Mouse (Mus musculus) forebrain, embryonic 11.5 days (tissue): ENCODE measurements around the gene Camk1. TPM values are rescaled to one million over a fixed set of nuclear protein-coding genes. Genes with fewer than 3 reads are reported as not detected.

ENCODE experiments used
- ATAC-seq: fragments of 200-750 bp; cut with Nextera tagmentation; replicated peaks from 2 replicates; pipeline ENCODE4 v1.8.0; 2017; ENCODE audit warnings: moderate TSS enrichment; ENCODE audit not compliant: low FRiP score
- DNase-seq: peaks from one replicate; pipeline ENCODE4 v3.0.0-alpha.2; 2017; ENCODE audit warnings: low spot score
- H3K27ac ChIP-seq: fragments of 300-500 bp; sonication (generic); 2 replicates; pipeline ENCODE4 v1.5.1; 2014; ENCODE audit warnings: low read depth, low read length
- H3K27me3 ChIP-seq: fragments of 300-500 bp; sonication (generic); 2 replicates; pipeline ENCODE4 v1.6.1; 2014; ENCODE audit warnings: mild to moderate bottlenecking, low read length, mixed read lengths; ENCODE audit not compliant: control insufficient read depth, insufficient read depth
- H3K36me3 ChIP-seq: fragments of 300-500 bp; sonication (generic); 2 replicates; pipeline ENCODE4 v1.6.1; 2014; ENCODE audit warnings: mild to moderate bottlenecking, low read length, moderate library complexity, mixed read lengths; ENCODE audit not compliant: control insufficient read depth, insufficient read depth
- H3K4me1 ChIP-seq: fragments of 300-500 bp; sonication (generic); replicated peaks from 2 replicates; pipeline ENCODE4 v1.6.1; 2014; ENCODE audit warnings: low read length, mixed read lengths; ENCODE audit not compliant: control insufficient read depth, insufficient read depth
- H3K4me2 ChIP-seq: fragments of 300-500 bp; sonication (generic); 2 replicates; pipeline ENCODE4 v1.6.1; 2014; ENCODE audit warnings: low read depth, mild to moderate bottlenecking, low read length, moderate library complexity, mixed read lengths; ENCODE audit not compliant: severe bottlenecking
- H3K4me3 ChIP-seq: fragments of 300-500 bp; sonication (generic); 2 replicates; pipeline ENCODE4 v1.5.1; 2014; ENCODE audit warnings: low read depth, low read length
- H3K9ac ChIP-seq: fragments of 300-500 bp; sonication (generic); 2 replicates; pipeline ENCODE4 v1.6.1; 2014; ENCODE audit warnings: low read length
- H3K9me3 ChIP-seq: fragments of 300-500 bp; sonication (generic); 2 replicates; pipeline ENCODE4 v1.6.1; 2016; ENCODE audit warnings: low read length, mixed read lengths; ENCODE audit not compliant: control insufficient read depth
- WGBS: fragments of 180-500 bp; shearing (Covaris S2); extraction: QIAGEN DNeasy Blood & Tissue Kit; methylation state at CpG from one replicate; pipeline ENCODE4 v1.1.7; 2014; 5-methylcytosine and 5-hydroxymethylcytosine counted together
- polyA plus RNA-seq: library from polyadenylated mRNA; unstranded; fragments of >200 nt; fragmentation: Nextera tagmentation; extraction: Ambion mirVana; gene quantifications from 2 replicates; pipeline ENCODE4 v1.2.1, GENCODE M21; 2014

The Camk1 gene
- polyA plus RNA-seq, 1 experiment from 2014 or later, result 47.8 TPM

DNA sequence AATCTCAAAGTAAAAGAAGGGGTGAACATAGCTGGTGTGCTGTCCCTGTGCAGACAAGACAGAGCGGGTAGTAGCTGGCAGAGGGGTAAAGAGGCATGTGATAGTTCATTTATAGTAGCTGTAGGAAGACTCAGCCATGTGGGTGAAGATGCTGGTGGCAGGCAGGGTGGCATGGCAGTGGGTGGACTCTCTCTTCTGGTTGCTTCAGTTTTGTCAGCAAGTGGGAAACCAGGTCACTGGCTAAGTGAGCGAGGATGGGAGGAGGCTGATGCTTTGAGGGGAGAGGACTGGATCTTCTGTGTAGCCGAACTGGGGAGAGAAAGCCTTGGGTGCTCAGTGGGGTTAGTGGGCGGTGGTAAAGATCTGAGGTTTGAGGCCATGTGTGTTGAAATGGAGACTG, 56.5 kb downstream of the Camk1 start:
- H3K27me3 ChIP-seq, result peaks cover 22% of the 10 kb centered on the region
- H3K9me3 ChIP-seq, result no peaks in the 10 kb centered on the region
- no peaks in the 10 kb centered on the region for H3K36me3 ChIP-seq
- H3K4me1 ChIP-seq, result peaks cover 5% of the 10 kb centered on the region; the same call in 1 of the 2 replicates
- WGBS, result 77% methylated on average over 4 of the region's 4 CpGs
- no peak overlapping the region for H3K4me3 ChIP-seq
- H3K27ac ChIP-seq, result no peak overlapping the region
- no peak overlapping the region for H3K9ac ChIP-seq
- no peak overlapping the region for H3K4me2 ChIP-seq
- DNase-seq, result no peak
- ATAC-seq, result no peak

DNA sequence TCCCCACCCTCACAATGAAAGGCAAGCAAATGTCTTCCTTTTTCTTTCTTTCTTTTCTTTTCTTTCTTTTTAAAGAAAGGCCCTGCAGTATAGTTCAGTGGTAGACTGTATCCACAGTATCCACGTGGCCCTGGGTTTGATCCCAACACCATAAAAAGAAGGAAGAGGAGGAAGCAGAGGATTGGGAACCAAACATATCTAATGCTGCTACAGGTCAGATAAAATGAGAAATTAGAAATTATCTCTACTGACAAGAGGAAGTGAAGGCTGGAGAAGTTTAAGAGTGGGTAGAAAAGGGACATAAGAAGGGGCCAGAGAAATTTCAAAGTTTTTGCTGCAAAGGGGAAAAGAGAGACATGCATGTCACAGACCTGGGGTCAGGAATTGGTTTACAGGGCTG, 57.5 kb downstream of the Camk1 start:
- no peak overlapping the region for H3K4me3 ChIP-seq
- no peaks in the 10 kb centered on the region for H3K9me3 ChIP-seq
- no peaks in the 10 kb centered on the region for H3K36me3 ChIP-seq
- no peak overlapping the region for H3K9ac ChIP-seq
- H3K4me1 ChIP-seq, result peaks cover 7% of the 10 kb centered on the region; the same call in 1 of the 2 replicates
- 70% methylated on average over 1 of the region's 1 CpGs for WGBS
- H3K27ac ChIP-seq, result no peak overlapping the region
- no peak for ATAC-seq
- no peak overlapping the region for H3K4me2 ChIP-seq
- peaks cover 27% of the 10 kb centered on the region for H3K27me3 ChIP-seq
- DNase-seq, result no peak

- DNase-seq (no peak), ATAC-seq (no peak)
- Histone ChIP-seq H3K27ac (no peak overlapping the region), H3K4me1 (peaks cover 7% of the 10 kb centered on the region; the same call in 1 of the 2 replicates), H3K27me3 (peaks cover 27% of the 10 kb centered on the region), H3K9ac (no peak overlapping the region), H3K4me3 (no peak overlapping the region), H3K36me3 (no peaks in the 10 kb centered on the region), H3K9me3 (no peaks in the 10 kb centered on the region), H3K4me2 (no peak overlapping the region)
- WGBS, result 81% methylated on average over 3 of the region's 3 CpGs
These were observed 58.9 kb downstream of the Camk1 start for GRCm38 (mm10) chr6:113284931-113285330.

Other genes with a start within 250 kb of the Camk1 start
- gene Lhfpl4, start 148.6 kb downstream of the Camk1 start, polyA plus RNA-seq, result 6.6 and 6.8 TPM in 2 replicates
- gene Mtmr14, start 106.1 kb downstream of the Camk1 start, polyA plus RNA-seq, result 50.5 and 50.8 TPM in 2 replicates
- 0.13 and 0.52 TPM in 2 replicates for gene Cpne9, start 61.7 kb downstream of the Camk1 start, polyA plus RNA-seq
- gene Brpf1, start 36.8 kb downstream of the Camk1 start, polyA plus RNA-seq, result 31.9 and 35.4 TPM in 2 replicates
- 14.2 and 14.5 TPM in 2 replicates for gene Ogg1, start 17.0 kb downstream of the Camk1 start, polyA plus RNA-seq
- 72.5 and 76.3 TPM in 2 replicates for gene Tada3, start 33.9 kb upstream of the Camk1 start, polyA plus RNA-seq
- gene Arpc4, start 34.1 kb upstream of the Camk1 start, polyA plus RNA-seq, result 180 and 182 TPM in 2 replicates
- gene Ttll3, start 45.3 kb upstream of the Camk1 start, polyA plus RNA-seq, result 5.1 and 6.0 TPM in 2 replicates
- 26.7 and 28.5 TPM in 2 replicates for gene Rpusd3, start 75.4 kb upstream of the Camk1 start, polyA plus RNA-seq
- not detected in 2 replicates for gene Cidec, start 91.8 kb upstream of the Camk1 start, polyA plus RNA-seq
- 66.1 and 75.0 TPM in 2 replicates for gene Jagn1, start 98.6 kb upstream of the Camk1 start, polyA plus RNA-seq
- gene Il17re, start 114.5 kb upstream of the Camk1 start, polyA plus RNA-seq, result 1.0 and 1.2 TPM in 2 replicates
- gene Il17rc, start 127.4 kb upstream of the Camk1 start, polyA plus RNA-seq, result 3.4 and 4.2 TPM in 2 replicates
- gene Creld1, start 139.3 kb upstream of the Camk1 start, polyA plus RNA-seq, result 36.3 and 41.6 TPM in 2 replicates
- gene Prrt3, start 157.9 kb upstream of the Camk1 start, polyA plus RNA-seq, result 1.4 and 2.1 TPM in 2 replicates
- 74.3 and 77.7 TPM in 2 replicates for gene Emc3, start 187.7 kb upstream of the Camk1 start, polyA plus RNA-seq
- 25.0 and 25.1 TPM in 2 replicates for gene Fancd2, start 187.7 kb upstream of the Camk1 start, polyA plus RNA-seq